Mouse (Mus musculus) liver, adult 2 months (tissue): ENCODE data around the gene Cic.

ENCODE experiments used
- CTCF ChIP-seq: fragments of 200-500 bp; IDR thresholded peaks from 2 replicates; pipeline ENCODE4 v1.5.1; 2011; ENCODE audit warnings: low read depth, low read length, control low read depth
- POLR2A ChIP-seq: fragments of 200-500 bp; IDR thresholded peaks from 2 replicates; pipeline ENCODE4 v1.6.1; 2011; ENCODE audit warnings: low read length, control low read depth; ENCODE audit not compliant: insufficient read depth; ENCODE audit errors: extremely low read depth

GRCm38 (mm10) chr7:25261896-25262295, 5.6 kb upstream of the Cic start:
- TF ChIP-seq CTCF (no peak), POLR2A (no peak)
